Mouse (Mus musculus): ENCODE measurements around the gene Frem1. TPM values are rescaled to one million over a fixed set of nuclear protein-coding genes. Genes with fewer than 3 reads are reported as not detected.

Gene Frem1
- total RNA-seq, 2 experiments from 2014 or later: not detected

GRCm38 (mm10) chr4:82879152-82879551 is 173.0 kb downstream of the Frem1 start:
- ATAC-seq (replicated peaks; ENCODE audit: low FRiP score, poor library complexity, severe bottlenecking): no peak

- no peak for ATAC-seq (replicated peaks; ENCODE audit: low FRiP score, poor library complexity, severe bottlenecking)
These were observed 175.5 kb downstream of the Frem1 start for GRCm38 (mm10) chr4:82876656-82877055.

- ATAC-seq (replicated peaks; ENCODE audit: low FRiP score, poor library complexity, severe bottlenecking): no peak
These were observed 176.6 kb downstream of the Frem1 start for GRCm38 (mm10) chr4:82875532-82875931.

GRCm38 (mm10) chr4:82874791-82875190 is 177.3 kb downstream of the Frem1 start:
- no peak for ATAC-seq (replicated peaks; ENCODE audit: low FRiP score, poor library complexity, severe bottlenecking)

GRCm38 (mm10) chr4:82872548-82872947 is 179.6 kb downstream of the Frem1 start:
- no peak for ATAC-seq (replicated peaks; ENCODE audit: low FRiP score, poor library complexity, severe bottlenecking)

GRCm38 (mm10) chr4:82872121-82872520 is 180.0 kb downstream of the Frem1 start:
- no peak for ATAC-seq (replicated peaks; ENCODE audit: low FRiP score, poor library complexity, severe bottlenecking)

- ATAC-seq (replicated peaks; ENCODE audit: low FRiP score, poor library complexity, severe bottlenecking): no peak
These were observed 181.2 kb downstream of the Frem1 start for GRCm38 (mm10) chr4:82870931-82871330.

GRCm38 (mm10) chr4:82867731-82868445 is 184.3 kb downstream of the Frem1 start:
- no peak for ATAC-seq (replicated peaks; ENCODE audit: low FRiP score, poor library complexity, severe bottlenecking)

- no peak for ATAC-seq (replicated peaks; ENCODE audit: low FRiP score, poor library complexity, severe bottlenecking)
These were observed 185.0 kb downstream of the Frem1 start for GRCm38 (mm10) chr4:82867111-82867510.

GRCm38 (mm10) chr4:82864974-82865699 is 187.0 kb downstream of the Frem1 start:
- no peak for ATAC-seq (replicated peaks; ENCODE audit: low FRiP score, poor library complexity, severe bottlenecking)

- ATAC-seq (replicated peaks; ENCODE audit: low FRiP score, poor library complexity, severe bottlenecking): no peak
These were observed 188.8 kb downstream of the Frem1 start for GRCm38 (mm10) chr4:82863316-82863715.

- no peak for ATAC-seq (replicated peaks; ENCODE audit: low FRiP score, poor library complexity, severe bottlenecking)
These were observed 190.7 kb downstream of the Frem1 start for GRCm38 (mm10) chr4:82861451-82861850.

GRCm38 (mm10) chr4:82860566-82860965 is 191.6 kb downstream of the Frem1 start:
- no peak for ATAC-seq (replicated peaks; ENCODE audit: low FRiP score, poor library complexity, severe bottlenecking)

GRCm38 (mm10) chr4:82859131-82860125 is 192.7 kb downstream of the Frem1 start, which contains the start of gene Zdhhc21:
TSS of gene Zdhhc21 (minus strand) at chr4:82859958.
- no peak for ATAC-seq (replicated peaks; ENCODE audit: low FRiP score, poor library complexity, severe bottlenecking)

GRCm38 (mm10) chr4:82858431-82859010 is 193.6 kb downstream of the Frem1 start:
- ATAC-seq (replicated peaks; ENCODE audit: low FRiP score, poor library complexity, severe bottlenecking): no peak

GRCm38 (mm10) chr4:82856986-82857385 is 195.2 kb downstream of the Frem1 start:
- ATAC-seq (replicated peaks; ENCODE audit: low FRiP score, poor library complexity, severe bottlenecking): no peak

- no peak for ATAC-seq (replicated peaks; ENCODE audit: low FRiP score, poor library complexity, severe bottlenecking)
These were observed 198.3 kb downstream of the Frem1 start for GRCm38 (mm10) chr4:82853809-82854208.

GRCm38 (mm10) chr4:82848552-82849234 is 203.4 kb downstream of the Frem1 start:
- no peak for ATAC-seq (replicated peaks; ENCODE audit: low FRiP score, poor library complexity, severe bottlenecking)

Data from erythroblast, adult 5-6 weeks (primary cell).